Comparison of ENCODE assay signal across 9 mouse cellular contexts in genomic region chr17:70521971-70522370, GRCm38 (mm10).
DNase-seq lines count a peak whose midpoint lies in the region; ATAC-seq lines count a peak whose summit lies in the region.
"Had no signal": no experiment of that assay in that cellular context is flagged by ENCODE, and none has a peak within 500 bp of the region (broad histone marks: within the 10 kb centered on the region; RNA-seq: fewer than 3 reads in every experiment).

No protein-coding gene starts in this region.

- DNase-seq in frontal cortex, postnatal 25 days (ENCODE audit: low spot score in 2 of 2): no peak
- peak; percentile 28 for DNase-seq in retina, postnatal 1 day
- no peak for DNase-seq in retina, embryonic 14.5 days (ENCODE audit: low spot score)
- DNase-seq in layer of hippocampus, postnatal 36 days: peak; percentile 47 to 60
- no peak for DNase-seq in c-Kit-positive CD71-positive TER-119-positive erythroid progenitor cells, embryonic 14.5 days (ENCODE audit: low spot score)
- DNase-seq in urinary bladder, postnatal 10 days (ENCODE audit: low spot score): no peak

- peak; percentile 76 for ATAC-seq in frontal cortex, adult (ENCODE audit: low TSS enrichment)
- no peak for ATAC-seq in stomach, embryonic 15.5 days (ENCODE audit: insufficient read depth, low FRiP score, low read depth)

- H3K9ac ChIP-seq in stomach, embryonic 15.5 days: no peak overlapping the region
- H3K9ac ChIP-seq: liver, embryonic 15.5 days had no signal

- no peaks in the 10 kb centered on the region for H3K36me3 ChIP-seq in stomach, embryonic 15.5 days
- H3K36me3 ChIP-seq: liver, embryonic 15.5 days had no signal

- H3K27me3 ChIP-seq in stomach, embryonic 15.5 days (replicated peaks): no peaks in the 10 kb centered on the region
- H3K27me3 ChIP-seq: liver, embryonic 15.5 days had no signal

- peak overlapping the region; percentile 44 for H3K4me2 ChIP-seq in stomach, embryonic 15.5 days
- H3K4me2 ChIP-seq: liver, embryonic 15.5 days had no signal

- H3K4me1 ChIP-seq in stomach, embryonic 15.5 days: no peaks in the 10 kb centered on the region
- H3K4me1 ChIP-seq: liver, embryonic 15.5 days had no signal

- WGBS in stomach, embryonic 15.5 days: 24% methylated on average over 11 of the region's 11 CpGs

- 0 out of 2 replicates have a peak overlapping the region, but pooled peaks have one; percentile 9 for H3K4me3 ChIP-seq in stomach, embryonic 15.5 days (replicated peaks)
- H3K4me3 ChIP-seq: liver, embryonic 15.5 days had no signal

- H3K9me3 ChIP-seq in stomach, embryonic 15.5 days: no peaks in the 10 kb centered on the region
- H3K9me3 ChIP-seq: liver, embryonic 15.5 days had no signal

- no peak overlapping the region for H3K27ac ChIP-seq in stomach, embryonic 15.5 days
- H3K27ac ChIP-seq: liver, embryonic 15.5 days had no signal

Comparison
In these comparisons a context has a peak if more than half of its experiments do, and no peak if none do; other contexts are left out.
1. DNase-seq: peak in retina, postnatal 1 day (single experiment) and layer of hippocampus, postnatal 36 days (2 of 2); none in frontal cortex, postnatal 25 days (0 of 2), retina, embryonic 14.5 days (single experiment), c-Kit-positive CD71-positive TER-119-positive erythroid progenitor cells, embryonic 14.5 days (single experiment) and urinary bladder, postnatal 10 days (single experiment).